Mouse (Mus musculus) thymus, adult 2 months (tissue): ENCODE results near the gene Dppa1.

Source experiments
- CTCF ChIP-seq: fragments of 200-500 bp; IDR thresholded peaks from 2 replicates; pipeline ENCODE4 v1.5.1; 2012; ENCODE audit warnings: mild to moderate bottlenecking, control low read depth, low read length, moderate library complexity, borderline replicate concordance; ENCODE audit not compliant: control insufficient read depth, poor library complexity, insufficient read depth; ENCODE audit errors: extremely low read depth
- POLR2A ChIP-seq: fragments of 200-500 bp; IDR thresholded peaks from 2 replicates; pipeline ENCODE4 v1.6.1; 2012; ENCODE audit warnings: mild to moderate bottlenecking, low read length, control low read depth, moderate library complexity; ENCODE audit not compliant: control insufficient read depth, poor library complexity, insufficient read depth; ENCODE audit errors: extremely low read depth

DNA sequence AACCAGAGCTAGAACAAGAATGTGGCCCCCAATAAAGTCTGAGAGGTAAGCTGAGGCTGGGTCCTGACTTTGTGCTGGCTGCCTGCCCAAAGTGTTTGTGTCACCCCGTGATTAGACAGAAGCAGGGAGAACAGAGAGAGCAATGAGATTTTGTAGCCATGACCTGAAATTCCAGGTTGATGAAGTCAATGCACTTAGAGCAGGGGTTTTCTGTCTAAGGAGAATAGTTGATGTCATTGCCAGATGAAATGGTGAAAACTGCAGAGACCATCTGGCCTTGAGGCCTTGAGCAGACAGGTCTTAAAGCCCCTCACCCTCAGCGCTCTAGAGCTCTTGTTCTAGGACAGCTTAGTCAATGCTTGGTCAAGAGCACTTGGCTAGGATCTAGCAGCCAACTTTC is 36.6 kb downstream of the Dppa1 start:
- TF ChIP-seq POLR2A = no peak
- TF ChIP-seq CTCF = no peak
